Mouse (Mus musculus) left cerebral cortex, adult 8-10 months (tissue): ENCODE measurements around the gene Dcp1b. TPM values are rescaled to one million over a fixed set of nuclear protein-coding genes. Genes with fewer than 3 reads are reported as not detected.

Experiments used
- DNase-seq, 2 experiments: peaks; one replicate each; pipeline ENCODE4 v3.0.0; 2022; ENCODE audit warnings: low spot score in 2 of 2
- total RNA-seq, 4 experiments: library from RNA; stranded (reverse); gene quantifications; 2 replicates each; pipeline ENCODE4 v1.2.4; 2022

Dcp1b gene
- 10 to 100 TPM; 19.3 to 24.5 (median 20.7) TPM for total RNA-seq

- peak; percentile 51 to 81 for DNase-seq
Observed at GRCm38 (mm10) chr6:119175078-119175853, at the start of gene Dcp1b. Gene Dcp1b (plus strand): TSS chr6:119175253.

DNA sequence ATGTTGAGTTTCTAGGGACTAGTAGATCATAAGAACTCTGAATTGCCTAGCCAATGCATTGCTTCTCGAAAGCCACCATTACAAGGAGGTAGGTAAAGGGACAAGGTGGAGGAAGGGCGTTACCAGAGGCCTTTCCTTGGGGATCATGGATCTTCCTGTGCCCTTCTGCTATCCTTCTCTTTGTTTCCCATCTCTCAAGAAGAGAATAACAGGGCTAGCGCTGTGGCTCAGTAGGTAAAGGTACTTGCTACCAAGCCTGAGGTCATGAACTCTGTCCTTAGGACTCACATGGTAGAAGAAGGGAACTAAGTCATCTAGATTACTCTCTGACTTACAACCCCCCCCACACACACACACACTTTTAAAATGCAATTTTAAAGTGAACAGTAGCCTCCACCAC is 48.1 kb upstream of the Dcp1b start:
- DNase-seq = no peak

DNA sequence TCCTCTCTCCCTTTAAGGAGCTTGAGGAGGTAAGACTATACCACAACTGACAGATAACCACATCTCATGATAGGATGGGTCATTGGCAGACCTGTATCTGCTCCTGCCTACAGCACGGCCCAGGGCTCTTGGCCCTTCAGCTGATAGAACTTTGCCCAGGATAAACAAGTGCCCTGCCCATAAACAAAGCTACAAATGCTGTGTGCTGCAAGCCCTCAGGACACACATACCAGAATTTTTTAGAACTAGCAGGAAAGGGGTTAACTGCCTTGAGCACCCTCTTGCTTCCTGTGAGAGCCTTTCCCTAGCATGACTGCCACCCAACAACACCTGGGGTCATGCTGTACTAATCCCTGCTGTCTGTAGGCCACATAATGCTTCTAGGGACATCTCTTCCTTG is 47.0 kb upstream of the Dcp1b start:
- DNase-seq = no peak

DNA sequence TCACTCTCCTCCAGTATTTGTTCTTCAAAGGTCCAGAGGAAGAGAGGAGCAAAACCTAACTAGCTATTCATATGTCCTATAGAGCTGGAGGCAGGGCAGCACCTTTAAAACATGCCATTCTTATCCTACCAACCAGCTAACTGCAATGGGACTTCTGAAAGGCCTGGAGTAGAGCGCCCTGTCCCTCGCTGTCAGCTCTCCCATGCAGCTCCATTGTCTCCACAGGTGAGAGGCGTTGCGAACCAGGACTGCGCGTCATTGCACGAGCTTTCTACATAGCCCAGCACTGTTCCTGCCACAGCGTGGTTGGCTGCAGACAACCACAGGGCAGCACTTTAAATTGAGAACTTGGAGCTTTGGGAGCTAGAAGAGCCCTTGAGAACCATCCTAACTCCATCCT is 46.5 kb upstream of the Dcp1b start:
- no peak for DNase-seq

DNA sequence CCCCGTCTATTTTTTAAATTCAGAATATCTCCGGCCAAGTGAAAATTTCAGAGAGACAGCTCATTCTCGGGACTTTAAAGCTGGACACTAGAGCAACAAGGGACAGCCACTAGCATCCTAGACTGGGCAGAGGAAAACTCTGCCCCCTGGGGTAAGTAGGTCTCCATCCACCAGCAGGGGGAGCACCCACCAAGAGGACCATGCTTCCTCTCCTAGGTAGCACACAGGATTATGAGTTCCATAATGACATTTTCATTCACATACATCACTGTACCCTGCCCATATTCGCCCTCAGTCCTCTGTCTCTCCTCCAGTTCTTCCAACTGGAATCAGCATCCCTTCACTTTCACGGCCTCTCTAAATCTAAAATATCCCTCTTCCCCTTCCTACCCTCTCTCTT is 45.4 kb upstream of the Dcp1b start:
- DNase-seq = no peak

DNA sequence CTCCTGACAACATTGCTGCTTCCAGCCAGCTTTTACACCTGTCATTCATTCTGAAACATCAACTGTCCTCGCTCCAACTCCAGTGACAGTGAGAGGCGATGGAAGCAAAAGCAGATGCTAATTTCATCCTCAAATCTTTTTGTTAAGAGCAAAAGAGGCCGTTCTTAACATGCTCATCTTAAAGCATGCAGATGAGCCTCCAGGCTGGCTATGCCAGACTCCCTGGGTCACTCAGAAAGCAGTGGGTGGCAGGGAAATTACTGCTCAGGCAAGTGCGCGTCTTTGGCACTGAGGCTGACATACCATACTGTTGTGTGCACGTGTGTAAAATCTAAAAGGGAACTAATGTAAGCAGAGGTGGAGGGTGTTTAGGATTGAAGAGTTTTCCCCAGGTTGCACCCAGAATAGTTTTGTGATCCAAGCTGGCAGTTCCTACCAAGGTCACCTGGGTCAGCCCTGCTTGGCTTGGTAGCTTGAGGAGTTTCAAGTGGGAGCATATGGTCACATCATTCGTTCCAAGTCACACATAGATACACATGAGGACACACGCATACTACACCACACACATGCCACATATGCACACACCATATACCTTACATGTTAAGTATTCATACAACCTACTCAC is 42.8 kb upstream of the Dcp1b start:
- no peak for DNase-seq

DNA sequence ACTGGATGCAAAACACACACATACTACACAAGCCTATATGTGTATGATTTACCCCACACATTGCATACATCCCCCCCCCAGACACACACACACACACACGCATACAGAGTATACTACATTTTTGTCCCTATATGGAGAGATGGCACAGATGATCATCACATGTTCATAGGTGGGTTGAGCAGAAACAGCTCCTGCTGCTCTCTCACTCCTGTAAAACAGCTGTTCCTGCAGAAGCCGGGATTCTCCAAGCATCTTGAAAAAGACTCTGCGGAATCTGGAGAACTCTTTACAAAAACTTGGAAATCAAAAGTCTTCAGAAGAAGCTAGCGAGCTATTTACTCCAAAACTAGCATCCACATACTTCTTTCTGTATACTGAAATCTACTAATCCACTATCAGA is 42.2 kb upstream of the Dcp1b start:
- DNase-seq = no peak

DNA sequence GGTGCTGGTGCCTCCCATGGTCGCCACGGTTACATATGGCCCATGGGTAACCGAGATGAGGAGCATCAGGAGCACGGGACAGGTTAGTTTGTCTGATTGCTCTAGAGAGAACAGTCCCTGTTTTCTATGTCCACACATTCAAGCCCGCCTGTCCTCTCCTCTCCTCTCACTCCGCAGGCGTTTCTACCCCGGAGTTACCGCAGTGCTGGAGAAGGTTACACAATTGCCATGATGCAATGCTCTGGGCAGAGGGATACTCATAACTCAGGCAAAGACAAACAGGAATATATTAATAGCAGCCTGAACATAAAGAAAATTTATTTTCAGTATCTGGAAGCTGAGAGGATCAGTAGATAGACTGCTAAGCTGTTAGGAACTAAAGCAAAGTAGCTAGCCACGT is 37.3 kb upstream of the Dcp1b start:
- DNase-seq = no peak

DNA sequence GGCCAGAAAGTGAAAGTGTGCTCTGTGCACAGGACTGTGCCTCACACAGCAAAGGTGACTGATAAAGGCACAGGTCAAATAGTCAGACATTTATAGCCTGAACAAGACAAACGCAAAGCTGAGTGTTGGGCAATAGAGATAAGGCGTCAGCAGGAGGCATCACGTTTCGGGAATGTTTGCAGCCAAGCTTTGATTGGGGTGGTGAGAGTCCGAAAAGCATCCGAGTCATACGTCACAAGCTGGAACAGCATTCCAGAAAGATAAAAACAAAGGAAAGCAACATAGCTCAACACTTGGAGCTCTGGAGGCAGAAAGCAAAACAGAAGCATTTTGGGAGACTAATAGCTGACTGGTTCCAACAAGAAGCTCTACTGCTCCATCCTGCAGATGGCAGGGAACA is 35.5 kb upstream of the Dcp1b start:
- no peak for DNase-seq

GRCm38 (mm10) chr6:119145109-119145508 is 29.9 kb upstream of the Dcp1b start:
- DNase-seq = no peak

- no peak for DNase-seq
Observed at GRCm38 (mm10) chr6:119165677-119166076, 9.4 kb upstream of the Dcp1b start.

DNA sequence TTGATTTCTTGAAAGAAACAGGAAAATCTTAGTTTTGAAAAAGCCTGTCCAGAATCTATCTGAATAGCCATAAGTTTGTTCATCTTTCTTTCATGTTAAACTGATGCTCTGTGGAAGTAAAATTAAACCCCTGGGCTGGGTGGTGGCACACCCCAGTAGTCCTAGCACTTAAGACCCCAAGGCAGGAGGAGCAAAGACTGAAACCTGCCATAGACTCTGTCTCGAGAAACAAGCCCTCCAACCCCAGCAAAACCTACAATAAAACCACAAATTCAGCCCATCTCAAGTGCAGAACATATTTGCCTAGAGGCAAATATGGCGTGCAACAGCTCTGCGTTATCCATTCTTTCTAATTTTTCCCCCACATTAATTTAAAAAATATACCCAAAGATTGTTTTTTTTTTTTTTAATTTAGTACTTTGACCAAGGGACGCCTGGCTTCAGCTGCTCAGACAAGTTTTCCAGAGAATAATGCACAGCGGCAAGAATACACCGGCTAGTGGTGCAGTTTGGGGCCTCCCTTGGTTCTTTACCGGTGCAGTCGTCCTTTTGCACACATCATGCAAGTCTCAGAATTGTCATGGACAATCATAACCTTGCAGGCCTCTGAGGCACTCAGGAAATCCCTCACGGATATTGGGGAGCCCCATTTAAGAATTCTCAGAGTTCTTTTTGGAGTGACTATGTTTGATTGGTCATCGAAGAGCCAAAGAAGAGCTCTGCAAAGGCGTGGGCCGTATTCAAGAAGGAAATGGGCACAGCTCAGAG is 562 bp upstream of the Dcp1b start:
- DNase-seq = no peak

- no peak for DNase-seq
Observed at GRCm38 (mm10) chr6:119176103-119176502, 1.1 kb downstream of the Dcp1b start.

- DNase-seq = no peak
Observed at GRCm38 (mm10) chr6:119177101-119177500, 2.0 kb downstream of the Dcp1b start.

DNA sequence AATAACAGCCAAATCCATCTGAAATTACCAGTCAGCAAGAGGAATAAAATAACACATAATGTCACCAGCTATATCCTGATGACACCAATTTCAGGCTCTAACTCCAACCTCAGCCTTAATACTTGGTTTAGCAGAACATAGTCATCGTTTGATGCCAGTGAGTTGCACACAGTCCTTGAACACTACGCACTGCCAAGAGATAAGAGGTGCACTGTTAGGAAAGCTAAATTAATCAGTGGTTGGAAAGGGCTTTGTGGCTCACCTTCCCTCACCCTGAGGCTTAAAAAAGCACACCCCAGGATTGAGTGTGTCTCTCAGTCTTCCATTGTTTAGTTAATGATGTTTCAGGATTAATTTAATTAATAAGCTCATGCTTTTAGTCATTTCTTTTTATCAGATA is 5.1 kb downstream of the Dcp1b start:
- no peak for DNase-seq

DNA sequence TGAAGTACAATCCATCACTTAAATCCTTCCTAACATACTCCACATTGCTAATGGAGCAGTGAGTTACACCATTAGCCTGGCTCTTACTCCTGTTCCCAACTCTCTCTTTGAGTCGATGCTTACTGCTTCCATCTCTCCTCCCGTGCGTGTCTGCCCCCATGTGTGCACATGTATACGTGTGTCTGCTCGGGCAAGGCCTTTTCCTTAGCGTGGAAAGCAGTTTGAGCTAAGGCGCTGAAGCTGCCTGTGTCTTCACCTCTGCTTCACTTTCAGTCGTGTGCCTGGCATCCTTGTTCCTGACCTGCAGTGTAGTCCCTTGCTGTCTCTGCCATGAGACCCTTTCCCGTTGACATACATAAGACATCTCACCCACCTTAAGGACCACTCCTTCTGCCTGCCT is 7.2 kb downstream of the Dcp1b start:
- no peak for DNase-seq

GRCm38 (mm10) chr6:119183781-119184180 is 8.7 kb downstream of the Dcp1b start:
- no peak for DNase-seq

DNA sequence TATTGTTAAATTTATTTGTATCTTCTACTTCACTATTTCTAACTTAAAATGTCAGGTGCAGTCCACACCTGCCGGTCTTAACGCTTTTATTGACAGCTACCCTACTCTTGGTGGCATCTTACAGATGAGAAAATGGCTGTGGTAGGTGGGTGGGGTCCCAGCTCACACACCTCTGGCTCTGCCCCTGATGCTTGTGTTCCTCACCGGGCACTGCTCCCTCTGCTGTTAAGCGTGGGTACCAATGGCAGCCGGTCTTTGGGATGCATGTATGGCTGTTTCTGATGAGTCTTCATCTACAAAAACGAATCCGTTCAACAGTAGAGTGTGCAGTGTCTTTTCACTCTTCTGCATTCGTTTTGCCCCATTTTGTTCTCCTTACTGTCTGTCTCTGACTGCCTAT is 11.6 kb downstream of the Dcp1b start:
- no peak for DNase-seq

- DNase-seq = no peak
Observed at GRCm38 (mm10) chr6:119187631-119188030, 12.6 kb downstream of the Dcp1b start.

DNA sequence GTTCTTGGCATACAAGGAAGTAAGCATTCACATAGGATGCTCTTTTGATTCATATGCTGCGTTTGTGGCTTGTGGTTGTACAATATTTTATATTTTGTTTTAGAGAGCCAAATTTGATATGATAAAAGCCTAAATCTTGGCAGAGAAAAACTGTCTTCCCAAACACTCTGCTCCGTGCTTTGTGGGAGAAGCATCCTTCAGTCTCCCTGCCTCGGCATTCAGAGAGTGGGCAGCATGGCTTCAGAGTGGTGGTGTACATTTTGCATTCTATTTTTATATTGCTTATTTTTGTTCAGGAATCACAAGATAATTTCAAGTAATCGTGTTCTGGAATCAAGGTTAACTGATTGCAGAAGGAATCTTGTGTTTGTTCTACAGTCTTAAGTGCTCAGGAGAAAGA is 16.4 kb downstream of the Dcp1b start:
- DNase-seq = no peak

GRCm38 (mm10) chr6:119193571-119194154 is 18.6 kb downstream of the Dcp1b start:
- no peak for DNase-seq

DNA sequence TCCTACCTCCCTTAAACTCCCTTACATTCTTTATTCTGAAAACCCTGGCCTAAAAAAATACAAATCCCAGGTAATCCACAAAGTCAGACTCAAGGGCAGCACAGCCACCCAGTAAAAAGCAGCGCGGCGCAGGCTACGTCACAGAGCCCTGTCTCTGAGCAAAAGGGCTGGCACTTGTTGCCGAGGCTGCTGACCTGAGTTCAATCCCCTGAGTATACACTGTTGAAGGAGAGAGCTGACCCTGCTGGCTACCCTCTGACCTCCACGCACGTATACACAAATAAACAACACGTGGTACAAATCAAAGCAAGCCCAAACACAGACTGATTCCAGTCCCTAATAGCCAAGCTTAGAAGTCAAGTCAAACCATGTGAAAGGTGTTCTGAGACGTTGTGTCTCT is 19.1 kb downstream of the Dcp1b start:
- DNase-seq = no peak
